Mouse (Mus musculus) hindbrain, embryonic 13.5 days (tissue): ENCODE measurements around the gene Vwa2. TPM values are rescaled to one million over a fixed set of nuclear protein-coding genes. Genes with fewer than 3 reads are reported as not detected.

ENCODE experiments used
- ATAC-seq: fragments of 200-750 bp; cut with Nextera tagmentation; 2 replicates; pipeline ENCODE4 v1.8.0; 2017; ENCODE audit warnings: moderate TSS enrichment; ENCODE audit not compliant: low FRiP score
- H3K27ac ChIP-seq: fragments of 300-500 bp; sonication (generic); 2 replicates; pipeline ENCODE4 v1.5.1; 2015; ENCODE audit warnings: inconsistent platforms, mild to moderate bottlenecking, moderate library complexity
- H3K27me3 ChIP-seq: fragments of 300-500 bp; sonication (generic); 2 replicates; pipeline ENCODE4 v1.6.1; 2015; ENCODE audit warnings: mild to moderate bottlenecking, inconsistent platforms
- H3K36me3 ChIP-seq: fragments of 300-500 bp; sonication (generic); 2 replicates; pipeline ENCODE4 v1.6.1; 2015; ENCODE audit warnings: mild to moderate bottlenecking, inconsistent platforms
- H3K4me1 ChIP-seq: fragments of 300-500 bp; sonication (generic); replicated peaks from 2 replicates; pipeline ENCODE4 v1.6.1; 2015; ENCODE audit warnings: inconsistent platforms
- H3K4me2 ChIP-seq: fragments of 300-500 bp; sonication (generic); 2 replicates; pipeline ENCODE4 v1.6.1; 2015; ENCODE audit warnings: inconsistent platforms, mild to moderate bottlenecking, moderate library complexity
- H3K4me3 ChIP-seq: fragments of 300-500 bp; sonication (generic); 2 replicates; pipeline ENCODE4 v1.5.1; 2015; ENCODE audit warnings: mild to moderate bottlenecking, inconsistent platforms
- H3K9ac ChIP-seq: fragments of 300-500 bp; sonication (generic); 2 replicates; pipeline ENCODE4 v1.6.1; 2015; ENCODE audit warnings: mild to moderate bottlenecking, inconsistent platforms
- H3K9me3 ChIP-seq: fragments of 300-500 bp; sonication (generic); 2 replicates; pipeline ENCODE4 v1.6.1; 2016; ENCODE audit warnings: inconsistent platforms
- WGBS: fragments of 180-500 bp; shearing (Covaris S2); methylation state at CpG from one replicate; pipeline ENCODE4 v1.1.7; 2015; 5-methylcytosine and 5-hydroxymethylcytosine counted together
- polyA plus RNA-seq: library from polyadenylated mRNA; unstranded; fragments of >200 nt; fragmentation: Nextera tagmentation; extraction: Ambion mirVana; gene quantifications from 2 replicates; pipeline ENCODE4 v1.2.1, GENCODE M21; 2015

The Vwa2 gene
- 0.40 and 0.61 TPM in 2 replicates for polyA plus RNA-seq

DNA sequence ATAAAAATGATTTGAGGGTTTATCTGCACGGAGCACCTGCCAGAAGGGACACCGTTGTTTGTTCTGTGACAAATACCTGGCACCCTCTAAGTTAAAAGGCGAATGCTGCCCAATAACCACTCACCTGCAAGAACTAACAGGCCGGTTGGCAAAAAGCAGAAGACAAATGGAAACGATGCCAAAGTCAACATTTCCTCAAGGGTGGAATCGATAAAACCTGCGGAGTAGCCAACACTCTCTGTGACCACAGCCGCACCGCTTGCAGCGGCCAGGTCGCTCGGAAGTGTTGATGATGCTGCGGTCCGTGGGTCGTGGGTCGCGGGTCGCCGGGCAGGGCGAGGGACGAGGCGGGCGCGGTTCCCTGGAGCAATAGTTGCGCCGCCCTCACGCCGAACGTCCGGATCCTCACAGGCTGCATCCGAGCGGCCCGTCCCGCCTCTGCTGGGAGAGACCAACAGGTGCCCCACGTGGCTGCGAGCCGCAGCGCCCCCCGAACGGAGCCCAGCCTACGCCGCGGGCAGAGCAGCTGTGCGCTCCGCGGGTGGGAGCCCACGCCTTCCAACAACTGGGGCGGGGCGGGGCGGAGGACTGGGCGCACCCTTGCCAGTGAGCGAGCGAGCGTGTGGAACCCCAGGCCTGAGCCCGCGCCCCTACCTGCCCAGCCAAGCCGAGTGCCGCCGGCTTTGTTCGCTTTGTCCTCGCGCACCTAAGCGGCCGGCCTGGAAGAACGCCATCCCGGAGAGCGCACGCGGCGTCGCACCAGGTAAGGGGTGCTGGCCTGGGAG, at the start of gene Vwa2:
TSS of gene Vwa2 (plus strand) at position 434 of the 785 bp plus-strand sequence.
- Histone ChIP-seq H3K4me1 (peaks cover 30% of the 10 kb centered on the region), H3K27ac (no peak within 1 kb of the TSS), H3K4me3 (peak within 1 kb of the TSS; percentile 52), H3K9ac (peak within 1 kb of the TSS; percentile 69), H3K36me3 (no peaks in the 10 kb centered on the region), H3K4me2 (peak within 1 kb of the TSS; percentile 98), H3K27me3 (peaks cover 80% of the 10 kb centered on the region), H3K9me3 (no peaks in the 10 kb centered on the region)
- 3% methylated on average over 71 of the region's 71 CpGs for WGBS
- ATAC-seq: peak; percentile 54

DNA sequence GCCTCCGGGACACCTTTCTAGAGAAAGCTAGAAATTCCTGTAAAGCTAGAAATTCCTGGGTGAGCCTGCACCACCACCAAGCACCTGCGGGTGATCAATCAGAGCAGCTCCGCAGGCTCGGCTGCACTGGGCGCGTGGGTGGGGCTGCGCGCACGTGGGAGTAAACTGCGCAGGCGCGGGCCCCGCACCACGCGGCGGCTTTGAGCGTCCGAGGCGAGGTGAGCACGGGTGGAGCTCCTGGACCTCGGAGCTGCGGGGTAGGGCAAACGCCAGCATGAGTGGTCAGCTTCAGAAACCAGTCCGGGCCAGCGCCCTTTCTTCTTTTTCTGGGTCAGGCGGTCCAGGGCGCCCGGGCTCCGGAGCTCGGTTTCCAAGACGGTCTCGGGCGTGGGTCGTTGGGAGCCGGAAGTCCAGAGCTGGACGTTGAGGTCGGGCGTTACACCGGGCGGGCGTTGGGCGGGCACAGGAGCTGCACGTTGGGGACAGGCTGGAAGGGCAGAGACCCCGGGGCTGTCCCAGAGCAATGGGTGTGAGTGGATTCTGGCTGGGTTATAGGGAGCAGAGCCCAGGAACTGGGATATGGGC, 47.9 kb upstream of the Vwa2 start, which contains the start of gene Tdrd1:
TSS of gene Tdrd1 (plus strand) at position 163 of the 585 bp plus-strand sequence.
- Histone ChIP-seq H3K4me1 (peaks cover 10% of the 10 kb centered on the region), H3K27me3 (peaks cover 10% of the 10 kb centered on the region; the same call in 1 of the 2 replicates), H3K4me3 (peak within 1 kb of the TSS; percentile 3; the same call in 1 of the 2 replicates), H3K36me3 (no peaks in the 10 kb centered on the region), H3K9me3 (no peaks in the 10 kb centered on the region), H3K4me2 (peak within 1 kb of the TSS; percentile 39), H3K9ac (no peak within 1 kb of the TSS), H3K27ac (no peak within 1 kb of the TSS)
- ATAC-seq: no peak
- 59% methylated on average over 44 of the region's 44 CpGs for WGBS

DNA sequence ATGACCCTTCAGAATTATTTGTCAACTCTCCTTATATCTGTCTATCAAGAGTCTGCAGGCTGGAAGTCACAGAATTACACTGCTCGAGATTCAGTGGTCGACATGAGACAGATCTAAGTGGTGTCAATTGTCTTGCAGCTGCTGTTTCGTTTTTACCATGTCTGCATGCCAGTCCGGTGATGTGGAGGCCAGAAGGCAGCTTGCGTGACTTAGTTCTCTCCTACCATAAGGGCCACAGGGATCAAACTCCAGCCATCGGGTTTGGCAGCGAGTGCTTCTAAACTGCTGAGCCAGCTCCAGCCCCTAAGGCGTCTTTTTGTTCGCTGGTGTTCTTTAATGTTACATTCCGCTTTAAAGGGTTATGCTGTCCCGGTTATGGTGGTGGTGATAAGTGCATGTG, 45.7 kb upstream of the Vwa2 start:
- H3K9me3 ChIP-seq: no peaks in the 10 kb centered on the region
- H3K27me3 ChIP-seq: peaks cover 13% of the 10 kb centered on the region; the same call in 1 of the 2 replicates
- no peaks in the 10 kb centered on the region for H3K36me3 ChIP-seq
- H3K4me3 ChIP-seq: no peak overlapping the region
- WGBS: 81% methylated on average over 11 of the region's 11 CpGs
- H3K4me1 ChIP-seq: peaks cover 3% of the 10 kb centered on the region
- H3K27ac ChIP-seq: no peak overlapping the region
- no peak for ATAC-seq
- no peak overlapping the region for H3K9ac ChIP-seq
- no peak overlapping the region for H3K4me2 ChIP-seq

DNA sequence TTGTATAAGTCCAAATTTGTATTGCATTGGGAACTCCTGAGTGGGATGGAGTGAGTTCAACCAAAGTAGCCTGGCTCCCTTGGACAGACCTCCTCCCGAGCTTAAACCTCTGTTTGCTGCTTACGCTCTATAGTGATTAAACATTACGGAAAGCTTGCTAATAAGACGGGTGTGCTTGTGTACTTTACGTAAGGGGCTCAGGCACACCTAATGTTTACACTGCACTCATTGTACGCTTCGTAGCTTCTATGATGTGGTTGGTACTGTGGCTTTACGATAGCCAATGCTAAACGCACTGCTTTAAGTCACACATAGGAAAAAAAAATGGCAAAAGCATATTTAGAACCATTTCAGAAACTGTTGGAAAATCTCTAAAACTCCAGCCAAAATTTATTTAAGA, 44.8 kb upstream of the Vwa2 start:
- no peak overlapping the region for H3K9ac ChIP-seq
- no peak overlapping the region for H3K27ac ChIP-seq
- H3K27me3 ChIP-seq: 0 out of 2 replicates have a peak, but pooled peaks cover 11% of the 10 kb centered on the region
- H3K4me3 ChIP-seq: no peak overlapping the region
- ATAC-seq: no peak
- no peaks in the 10 kb centered on the region for H3K36me3 ChIP-seq
- peaks cover 3% of the 10 kb centered on the region for H3K4me1 ChIP-seq
- H3K9me3 ChIP-seq: no peaks in the 10 kb centered on the region
- H3K4me2 ChIP-seq: no peak overlapping the region
- 94% methylated on average over 9 of the region's 9 CpGs for WGBS

DNA sequence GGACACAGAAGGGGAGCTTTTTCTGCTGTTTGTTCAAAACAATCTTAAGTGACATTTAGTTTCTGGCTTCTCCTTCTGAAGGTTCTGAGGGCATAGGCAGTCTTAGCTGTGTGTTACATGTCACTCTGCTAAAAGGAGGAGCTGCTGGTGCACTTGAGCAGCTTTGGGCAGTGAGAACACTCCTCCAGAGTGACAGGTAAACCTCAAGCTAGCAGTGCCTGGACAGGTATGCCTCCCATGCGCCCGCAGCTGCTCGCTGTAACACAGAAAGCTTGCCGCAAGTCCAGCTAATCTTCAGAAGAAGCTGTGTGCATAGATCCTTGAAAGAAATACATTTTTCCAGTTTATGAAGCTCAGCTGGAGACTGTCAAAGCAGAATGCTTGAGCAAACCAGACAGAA, 43.9 kb upstream of the Vwa2 start:
- H3K9ac ChIP-seq: no peak overlapping the region
- ATAC-seq: no peak
- H3K9me3 ChIP-seq: no peaks in the 10 kb centered on the region
- H3K4me1 ChIP-seq: peaks cover 3% of the 10 kb centered on the region
- H3K4me2 ChIP-seq: no peak overlapping the region
- 0 out of 2 replicates have a peak, but pooled peaks cover 8% of the 10 kb centered on the region for H3K27me3 ChIP-seq
- no peak overlapping the region for H3K27ac ChIP-seq
- H3K4me3 ChIP-seq: no peak overlapping the region
- H3K36me3 ChIP-seq: no peaks in the 10 kb centered on the region
- WGBS: 90% methylated on average over 4 of the region's 4 CpGs

DNA sequence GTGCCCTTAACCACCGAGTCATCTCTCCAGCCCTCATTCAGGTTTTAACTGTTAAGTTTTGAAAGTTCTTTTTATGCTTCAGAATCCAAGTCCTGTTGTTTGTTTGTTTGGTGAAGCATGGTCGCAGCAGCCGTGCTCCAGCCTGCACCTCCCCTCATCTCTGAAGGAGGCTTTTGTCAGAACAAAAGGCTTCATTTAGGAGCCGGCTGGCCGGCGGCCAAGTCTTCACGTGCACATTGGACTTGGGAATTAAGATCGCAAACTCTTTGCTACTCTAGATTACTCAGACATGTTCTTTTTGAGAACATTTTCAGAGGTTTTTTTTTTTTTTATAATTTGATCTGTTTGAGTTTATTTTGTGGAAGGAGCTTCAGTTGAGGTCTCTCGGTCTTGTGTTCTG, 38.7 kb upstream of the Vwa2 start:
- no peak overlapping the region for H3K9ac ChIP-seq
- 41% methylated on average over 9 of the region's 9 CpGs for WGBS
- H3K4me1 ChIP-seq: peaks cover 28% of the 10 kb centered on the region
- no peaks in the 10 kb centered on the region for H3K9me3 ChIP-seq
- no peak overlapping the region for H3K4me2 ChIP-seq
- no peak overlapping the region for H3K4me3 ChIP-seq
- ATAC-seq: no peak
- no peaks in the 10 kb centered on the region for H3K36me3 ChIP-seq
- 0 out of 2 replicates have a peak, but pooled peaks cover 4% of the 10 kb centered on the region for H3K27me3 ChIP-seq
- peak overlapping the region; percentile 48; the same call in 1 of the 2 replicates for H3K27ac ChIP-seq

DNA sequence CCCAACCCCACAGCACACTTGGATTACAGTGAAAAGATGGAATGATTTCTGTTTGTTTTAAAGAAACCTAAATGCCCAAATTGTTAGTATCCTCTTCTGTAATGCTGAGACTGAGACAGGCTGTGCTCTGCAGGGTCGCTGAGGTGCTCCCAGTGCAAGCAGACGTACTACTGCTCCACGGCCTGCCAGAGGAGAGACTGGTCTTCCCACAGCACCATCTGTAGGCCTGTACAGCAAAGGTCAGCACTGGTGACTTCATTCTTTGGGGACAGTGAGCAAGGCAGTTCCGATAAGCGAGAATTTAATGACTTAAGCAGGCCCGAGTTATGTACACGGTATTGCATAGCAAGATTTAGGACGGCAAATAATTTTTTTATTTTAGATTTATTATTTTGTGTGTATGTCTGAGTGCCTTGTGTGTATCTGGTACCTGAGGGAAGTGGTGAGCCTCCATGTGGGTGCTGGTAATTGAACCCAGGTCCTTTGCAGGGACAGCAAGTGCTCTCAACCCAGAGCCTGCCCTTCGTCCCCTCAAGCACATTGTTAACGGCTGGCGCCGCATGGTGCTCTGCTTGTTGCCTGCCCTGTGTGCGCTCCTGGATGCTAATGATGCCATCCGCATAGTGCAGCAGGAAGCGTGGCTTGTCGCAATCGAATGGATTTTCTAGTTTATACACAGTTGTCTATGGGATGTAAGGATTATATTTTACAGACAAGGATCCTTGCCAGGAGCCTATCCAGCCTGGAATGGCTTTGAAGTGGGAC, 34.9 kb upstream of the Vwa2 start:
- 70% methylated on average over 17 of the region's 17 CpGs for WGBS
- Histone ChIP-seq H3K4me2 (no peak overlapping the region), H3K4me3 (no peak overlapping the region), H3K9ac (no peak overlapping the region), H3K27ac (no peak overlapping the region), H3K27me3 (no peaks in the 10 kb centered on the region), H3K4me1 (peaks cover 28% of the 10 kb centered on the region), H3K9me3 (no peaks in the 10 kb centered on the region), H3K36me3 (no peaks in the 10 kb centered on the region)
- no peak for ATAC-seq

DNA sequence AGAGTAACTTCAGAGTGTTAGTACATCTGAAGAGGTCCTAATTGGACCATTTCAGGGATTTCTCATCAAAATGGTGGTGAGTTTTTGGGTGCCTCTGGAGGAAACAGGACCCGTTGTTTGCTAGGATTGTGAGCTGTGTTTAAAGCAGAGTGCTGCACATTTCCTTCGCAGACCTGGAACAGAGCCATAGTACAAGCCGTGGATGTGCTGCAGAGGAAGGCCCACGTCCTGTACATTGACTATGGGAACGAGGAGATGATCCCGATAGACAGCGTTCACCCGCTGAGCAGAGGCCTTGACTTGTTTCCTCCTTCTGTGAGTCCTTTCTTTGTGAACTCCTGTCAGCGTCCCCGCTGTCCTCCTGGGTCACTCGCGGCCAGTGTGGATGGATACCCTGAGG, 31.1 kb upstream of the Vwa2 start:
- no peak overlapping the region for H3K4me2 ChIP-seq
- 80% methylated on average over 12 of the region's 12 CpGs for WGBS

DNA sequence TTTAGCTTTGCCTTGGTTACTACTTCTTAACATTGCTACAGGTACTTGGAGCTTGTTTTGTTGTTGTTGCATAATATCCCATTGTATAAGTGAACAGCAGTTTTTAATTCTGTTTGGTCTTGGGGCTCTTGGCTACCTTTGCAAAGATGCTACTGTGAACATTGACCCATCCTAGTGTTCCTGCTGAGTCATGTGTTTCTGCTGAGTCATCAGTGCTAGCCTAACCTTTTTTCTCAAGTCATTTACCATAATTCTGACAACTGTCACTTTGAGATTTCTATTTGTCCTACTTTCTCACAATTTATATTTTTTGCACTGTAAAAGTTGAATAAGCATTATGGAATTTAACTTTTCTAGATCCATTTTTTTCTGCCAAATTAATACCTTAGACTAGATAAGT, 21.5 kb upstream of the Vwa2 start:
- no peak overlapping the region for H3K4me2 ChIP-seq
- H3K4me1 ChIP-seq: no peaks in the 10 kb centered on the region
- H3K9ac ChIP-seq: no peak overlapping the region
- no peak overlapping the region for H3K27ac ChIP-seq
- H3K9me3 ChIP-seq: 0 out of 2 replicates have a peak, but pooled peaks cover 5% of the 10 kb centered on the region
- no peak overlapping the region for H3K4me3 ChIP-seq
- H3K27me3 ChIP-seq: no peaks in the 10 kb centered on the region
- H3K36me3 ChIP-seq: no peaks in the 10 kb centered on the region
- ATAC-seq: no peak

More for the DNA sequence above, 31.1 kb upstream of the Vwa2 start:
- no peak for ATAC-seq
- H3K9me3 ChIP-seq: peaks cover 13% of the 10 kb centered on the region
- H3K9ac ChIP-seq: no peak overlapping the region
- 0 out of 2 replicates have a peak, but pooled peaks cover 3% of the 10 kb centered on the region for H3K36me3 ChIP-seq
- no peaks in the 10 kb centered on the region for H3K27me3 ChIP-seq
- no peak overlapping the region for H3K27ac ChIP-seq
- H3K4me1 ChIP-seq: peaks cover 17% of the 10 kb centered on the region; the same call in 1 of the 2 replicates
- H3K4me3 ChIP-seq: no peak overlapping the region

DNA sequence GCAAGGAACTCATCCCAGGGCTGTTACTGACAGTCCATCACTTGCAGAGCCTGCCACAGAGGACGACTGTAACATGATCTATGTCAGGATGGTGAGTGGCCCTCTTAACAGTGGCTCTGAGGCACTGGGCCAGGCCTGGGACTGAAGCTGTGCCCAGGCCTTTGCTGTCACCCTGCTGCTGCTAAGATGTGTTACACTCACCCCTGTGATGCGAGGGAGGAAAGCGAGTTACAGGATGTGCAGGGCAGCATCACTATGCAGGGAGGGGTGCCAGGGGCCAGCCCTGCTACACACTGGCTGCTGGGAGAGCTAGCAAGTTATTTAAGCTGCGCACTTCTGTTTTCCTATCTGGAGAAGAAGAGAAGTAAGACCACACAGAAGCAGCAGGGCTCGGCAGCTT, 17.6 kb upstream of the Vwa2 start:
- no peaks in the 10 kb centered on the region for H3K27me3 ChIP-seq
- no peak overlapping the region for H3K4me2 ChIP-seq
- 64% methylated on average over 5 of the region's 5 CpGs for WGBS
- H3K9ac ChIP-seq: no peak overlapping the region
- no peak overlapping the region for H3K27ac ChIP-seq
- no peak overlapping the region for H3K4me3 ChIP-seq
- ATAC-seq: no peak
- no peaks in the 10 kb centered on the region; the same call in 1 of the 2 replicates for H3K4me1 ChIP-seq
- H3K9me3 ChIP-seq: no peaks in the 10 kb centered on the region
- H3K36me3 ChIP-seq: no peaks in the 10 kb centered on the region

DNA sequence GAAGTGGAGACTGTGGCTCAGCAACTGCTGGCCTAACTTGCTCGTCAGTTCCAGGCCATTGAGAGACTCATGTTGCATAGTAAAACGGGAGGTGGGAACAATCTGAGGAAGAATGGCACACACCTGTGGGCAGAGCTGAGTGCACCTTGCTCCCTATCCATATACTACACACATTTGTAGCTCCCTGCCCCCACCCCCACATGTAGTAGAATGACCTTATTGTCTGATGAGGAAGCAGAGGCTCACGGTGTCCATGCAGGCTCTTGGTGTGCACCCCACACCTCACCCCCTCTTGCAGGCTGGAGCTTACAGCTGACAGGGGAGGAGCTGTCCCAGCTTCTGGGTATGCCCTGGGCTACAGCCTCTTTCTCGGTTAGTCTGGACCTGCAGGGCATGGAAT, 6.3 kb upstream of the Vwa2 start:
- Histone ChIP-seq H3K27me3 (peaks cover 38% of the 10 kb centered on the region), H3K4me1 (no peaks in the 10 kb centered on the region), H3K9me3 (no peaks in the 10 kb centered on the region), H3K9ac (no peak overlapping the region), H3K27ac (no peak overlapping the region), H3K36me3 (no peaks in the 10 kb centered on the region), H3K4me2 (no peak overlapping the region), H3K4me3 (no peak overlapping the region)
- 78% methylated on average over 4 of the region's 4 CpGs for WGBS
- no peak for ATAC-seq
